Mouse (Mus musculus): ENCODE data around the gene Mcm3ap. TPM values are rescaled to one million over a fixed set of nuclear protein-coding genes. Genes with fewer than 3 reads are reported as not detected.
A peak's percentile ranks its signal among the peaks of the same experiment; 100 is the strongest.

The Mcm3ap gene
- polyA plus RNA-seq, 1 experiment from 2014 or later: 30.3 TPM

- ATAC-seq (replicated peaks; ENCODE audit: insufficient number of reproducible peaks, insufficient read depth, low FRiP score, low read depth): no peak
- Histone ChIP-seq H3K27me3 (no peaks in the 10 kb centered on the region), H3K9me3 (replicated peaks) (no peaks in the 10 kb centered on the region; the same call in 1 of the 2 replicates), H3K4me1 (replicated peaks) (no peaks in the 10 kb centered on the region), H3K4me2 (no peak overlapping the region), H3K27ac (no peak overlapping the region), H3K4me3 (no peak overlapping the region), H3K36me3 (no peaks in the 10 kb centered on the region), H3K9ac (no peak overlapping the region)
- WGBS: 68% methylated on average over 5 of the region's 5 CpGs
These were observed 13.4 kb upstream of the Mcm3ap start for GRCm38 (mm10) chr10:76455289-76455688.

- Histone ChIP-seq H3K4me2 (no peak overlapping the region), H3K27me3 (no peaks in the 10 kb centered on the region), H3K9ac (no peak overlapping the region), H3K36me3 (no peaks in the 10 kb centered on the region; the same call in 1 of the 2 replicates), H3K4me3 (no peak overlapping the region), H3K9me3 (replicated peaks) (no peaks in the 10 kb centered on the region; the same call in 1 of the 2 replicates), H3K4me1 (replicated peaks) (no peaks in the 10 kb centered on the region), H3K27ac (no peak overlapping the region)
- WGBS: 84% methylated on average over 1 of the region's 1 CpGs
- no peak for ATAC-seq (replicated peaks; ENCODE audit: insufficient number of reproducible peaks, insufficient read depth, low FRiP score, low read depth)
These were observed 7.5 kb upstream of the Mcm3ap start for GRCm38 (mm10) chr10:76461255-76461654.

- Histone ChIP-seq H3K9me3 (replicated peaks) (no peaks in the 10 kb centered on the region; the same call in 1 of the 2 replicates), H3K4me1 (replicated peaks) (no peaks in the 10 kb centered on the region), H3K4me2 (no peak overlapping the region), H3K36me3 (no peaks in the 10 kb centered on the region; the same call in 1 of the 2 replicates), H3K27ac (no peak overlapping the region), H3K27me3 (no peaks in the 10 kb centered on the region), H3K9ac (no peak overlapping the region), H3K4me3 (no peak overlapping the region)
- 89% methylated on average over 7 of the region's 7 CpGs for WGBS
- no peak for ATAC-seq (replicated peaks; ENCODE audit: insufficient number of reproducible peaks, insufficient read depth, low FRiP score, low read depth)
These were observed 6.4 kb upstream of the Mcm3ap start for GRCm38 (mm10) chr10:76462312-76462711.

DNA sequence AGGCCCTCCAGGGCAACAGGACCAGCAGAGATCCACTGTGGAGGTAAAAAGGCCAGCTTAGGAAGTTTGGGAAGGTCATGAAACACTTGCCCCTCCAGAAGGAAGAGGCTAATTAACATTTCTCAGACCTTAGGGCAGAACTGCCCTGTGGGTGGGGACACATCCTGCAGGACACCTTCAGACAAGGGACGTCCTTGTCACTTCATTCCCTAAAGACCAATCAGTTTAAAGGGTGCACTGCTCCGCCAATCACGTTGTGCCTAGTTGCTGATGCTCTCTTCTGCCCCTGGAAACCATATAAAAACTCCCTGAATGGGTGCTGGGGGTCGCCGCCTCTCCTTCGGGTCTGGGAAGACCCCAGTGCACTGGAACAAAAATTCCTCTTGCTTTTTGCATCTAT is 6.0 kb upstream of the Mcm3ap start:
- 87% methylated on average over 6 of the region's 6 CpGs for WGBS
- no peak overlapping the region for H3K4me3 ChIP-seq
- ATAC-seq (replicated peaks; ENCODE audit: insufficient number of reproducible peaks, insufficient read depth, low FRiP score, low read depth): no peak

DNA sequence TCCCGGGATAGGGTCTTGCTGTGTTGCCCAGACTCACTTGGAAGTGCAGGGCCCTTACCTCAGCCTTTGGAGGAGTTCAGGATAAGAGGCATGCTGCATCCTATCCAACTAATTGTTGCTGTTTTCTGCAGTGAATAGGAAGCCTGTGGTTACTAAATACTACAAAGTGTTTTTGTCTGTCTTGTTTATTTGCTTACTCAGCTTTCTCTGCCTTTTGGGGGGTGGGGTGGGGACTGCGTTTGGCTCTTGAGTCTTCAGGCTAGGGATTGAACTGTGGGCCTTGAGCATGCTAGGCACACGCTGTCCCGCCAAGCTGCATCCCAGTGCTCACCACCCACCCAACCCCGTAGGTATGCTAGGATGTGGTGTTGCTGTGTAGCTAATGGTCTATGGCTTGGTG is 5.0 kb downstream of the Mcm3ap start:
- H3K27ac ChIP-seq: no peak overlapping the region
- H3K4me1 ChIP-seq (replicated peaks): peaks cover 8% of the 10 kb centered on the region; the same call in 1 of the 2 replicates
- H3K36me3 ChIP-seq: peaks cover 61% of the 10 kb centered on the region
- no peaks in the 10 kb centered on the region for H3K27me3 ChIP-seq
- H3K4me3 ChIP-seq: no peak overlapping the region
- 91% methylated on average over 5 of the region's 5 CpGs for WGBS
- no peak for ATAC-seq (replicated peaks; ENCODE audit: insufficient number of reproducible peaks, insufficient read depth, low FRiP score, low read depth)
- no peak overlapping the region for H3K4me2 ChIP-seq
- no peak overlapping the region for H3K9ac ChIP-seq
- H3K9me3 ChIP-seq (replicated peaks): no peaks in the 10 kb centered on the region

More for the DNA sequence above, 6.0 kb upstream of the Mcm3ap start:
- Histone ChIP-seq H3K27me3 (no peaks in the 10 kb centered on the region), H3K9ac (no peak overlapping the region), H3K4me2 (no peak overlapping the region), H3K4me1 (replicated peaks) (0 out of 2 replicates have a peak, but pooled peaks cover 1% of the 10 kb centered on the region), H3K27ac (no peak overlapping the region), H3K36me3 (no peaks in the 10 kb centered on the region; the same call in 1 of the 2 replicates), H3K9me3 (replicated peaks) (no peaks in the 10 kb centered on the region; the same call in 1 of the 2 replicates)

DNA sequence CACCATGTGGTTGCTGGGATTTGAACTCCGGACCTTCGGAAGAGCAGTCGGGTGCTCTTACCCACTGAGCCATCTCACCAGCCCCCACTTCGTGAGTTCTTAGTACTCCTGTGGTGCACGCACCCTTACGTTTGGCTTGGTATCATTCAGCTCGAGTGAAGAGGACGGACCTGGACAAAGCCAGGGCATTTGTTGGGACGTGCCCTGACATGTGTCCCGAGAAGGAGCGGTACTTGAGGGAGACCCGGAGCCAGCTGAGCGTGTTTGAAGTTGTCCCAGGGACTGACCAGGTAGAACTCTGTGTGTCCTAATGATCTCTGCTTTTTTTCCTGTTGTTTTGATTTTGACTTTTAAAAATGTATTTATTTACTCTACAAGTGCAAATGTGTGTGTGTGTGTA is 12.1 kb downstream of the Mcm3ap start:
- H3K4me2 ChIP-seq: no peak overlapping the region
- 0 out of 2 replicates have a peak, but pooled peaks cover 4% of the 10 kb centered on the region for H3K4me1 ChIP-seq (replicated peaks)
- H3K4me3 ChIP-seq: no peak overlapping the region
- H3K9me3 ChIP-seq (replicated peaks): no peaks in the 10 kb centered on the region
- peaks cover 89% of the 10 kb centered on the region for H3K36me3 ChIP-seq
- H3K27ac ChIP-seq: peak overlapping the region; percentile 46; the same call in 1 of the 2 replicates
- no peak for ATAC-seq (replicated peaks; ENCODE audit: insufficient number of reproducible peaks, insufficient read depth, low FRiP score, low read depth)
- 89% methylated on average over 13 of the region's 13 CpGs for WGBS
- H3K27me3 ChIP-seq: no peaks in the 10 kb centered on the region
- no peak overlapping the region for H3K9ac ChIP-seq

DNA sequence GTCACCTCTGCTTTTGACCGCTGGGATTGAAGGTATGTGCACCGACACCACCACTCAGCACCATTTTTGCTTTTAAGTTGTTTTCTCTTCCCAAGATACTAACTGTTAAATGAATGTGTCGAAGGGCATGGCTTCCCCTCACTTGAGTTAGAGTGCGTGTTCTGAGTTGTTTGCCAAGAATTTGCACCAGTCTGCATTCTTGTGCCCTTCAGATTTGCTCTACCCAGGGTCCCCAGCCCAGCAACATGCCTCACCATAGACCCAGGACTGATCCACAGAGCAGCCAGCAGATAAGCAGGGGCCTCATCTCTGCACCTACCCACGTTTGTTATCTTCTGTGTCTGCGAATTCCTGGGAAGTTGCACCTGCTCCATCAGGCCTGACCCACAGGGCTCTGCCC is 12.8 kb downstream of the Mcm3ap start:
- H3K4me2 ChIP-seq: no peak overlapping the region
- H3K27me3 ChIP-seq: no peaks in the 10 kb centered on the region
- no peaks in the 10 kb centered on the region for H3K9me3 ChIP-seq (replicated peaks)
- no peak overlapping the region for H3K4me3 ChIP-seq
- peaks cover 93% of the 10 kb centered on the region for H3K36me3 ChIP-seq
- ATAC-seq (replicated peaks; ENCODE audit: insufficient number of reproducible peaks, insufficient read depth, low FRiP score, low read depth): 0 out of 2 replicates have a peak, but pooled peaks have one; percentile 60
- WGBS: 50% methylated on average over 6 of the region's 6 CpGs
- H3K27ac ChIP-seq: peak overlapping the region; percentile 46
- 0 out of 2 replicates have a peak, but pooled peaks cover 4% of the 10 kb centered on the region for H3K4me1 ChIP-seq (replicated peaks)
- H3K9ac ChIP-seq: no peak overlapping the region

DNA sequence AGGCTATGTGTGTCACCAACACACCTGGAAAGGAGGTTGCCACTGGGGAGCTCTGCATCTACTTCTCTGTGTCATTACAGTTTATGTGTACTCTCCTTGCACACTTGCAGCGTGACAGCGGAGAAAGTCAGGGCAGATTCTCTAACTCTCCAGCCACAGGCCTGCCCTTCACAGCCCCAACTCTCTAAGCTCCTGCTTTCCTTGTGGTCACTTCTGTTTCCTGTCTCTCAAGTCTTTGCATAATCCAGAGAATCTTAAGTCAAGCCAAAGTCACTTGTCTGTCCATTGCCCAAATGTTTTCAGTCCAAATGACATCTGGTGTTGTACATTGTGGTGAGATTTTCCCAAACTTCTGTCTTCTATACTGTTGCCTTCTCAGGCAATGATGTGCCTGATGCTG is 17.6 kb downstream of the Mcm3ap start:
- 0 out of 2 replicates have a peak, but pooled peaks cover 2% of the 10 kb centered on the region for H3K4me1 ChIP-seq (replicated peaks)
- 91% methylated on average over 2 of the region's 2 CpGs for WGBS
- no peak overlapping the region for H3K4me3 ChIP-seq
- no peak overlapping the region for H3K9ac ChIP-seq
- no peak overlapping the region for H3K27ac ChIP-seq
- H3K9me3 ChIP-seq (replicated peaks): no peaks in the 10 kb centered on the region
- no peak for ATAC-seq (replicated peaks; ENCODE audit: insufficient number of reproducible peaks, insufficient read depth, low FRiP score, low read depth)
- H3K36me3 ChIP-seq: peaks cover 93% of the 10 kb centered on the region
- H3K27me3 ChIP-seq: no peaks in the 10 kb centered on the region
- H3K4me2 ChIP-seq: no peak overlapping the region

- Histone ChIP-seq H3K4me3 (no peak overlapping the region), H3K4me2 (no peak overlapping the region), H3K27ac (no peak overlapping the region), H3K4me1 (replicated peaks) (no peaks in the 10 kb centered on the region), H3K9ac (no peak overlapping the region), H3K9me3 (replicated peaks) (no peaks in the 10 kb centered on the region), H3K27me3 (no peaks in the 10 kb centered on the region), H3K36me3 (peaks cover 81% of the 10 kb centered on the region)
- 85% methylated on average over 8 of the region's 8 CpGs for WGBS
- ATAC-seq (replicated peaks; ENCODE audit: insufficient number of reproducible peaks, insufficient read depth, low FRiP score, low read depth): no peak
These were observed 19.5 kb downstream of the Mcm3ap start for GRCm38 (mm10) chr10:76488265-76488664.

GRCm38 (mm10) chr10:76489205-76489604 is 20.5 kb downstream of the Mcm3ap start:
- 89% methylated on average over 15 of the region's 15 CpGs for WGBS

GRCm38 (mm10) chr10:76493527-76493926 is 24.8 kb downstream of the Mcm3ap start:
- H3K9ac ChIP-seq: no peak overlapping the region
- no peak overlapping the region for H3K4me3 ChIP-seq
- no peak overlapping the region for H3K27ac ChIP-seq
- H3K4me1 ChIP-seq (replicated peaks): peaks cover 16% of the 10 kb centered on the region; the same call in 1 of the 2 replicates
- no peaks in the 10 kb centered on the region for H3K9me3 ChIP-seq (replicated peaks)
- no peak overlapping the region for H3K4me2 ChIP-seq
- H3K36me3 ChIP-seq: peaks cover 59% of the 10 kb centered on the region; the same call in 1 of the 2 replicates
- whole genome bisulfite sequencing: 58% methylated on average over 1 of the region's 1 CpGs
- no peaks in the 10 kb centered on the region for H3K27me3 ChIP-seq
- no peak for ATAC-seq (replicated peaks; ENCODE audit: insufficient number of reproducible peaks, insufficient read depth, low FRiP score, low read depth)

More at GRCm38 (mm10) chr10:76489205-76489604, 20.5 kb downstream of the Mcm3ap start:
- Histone ChIP-seq H3K4me2 (no peak overlapping the region), H3K9me3 (replicated peaks) (no peaks in the 10 kb centered on the region), H3K27me3 (no peaks in the 10 kb centered on the region), H3K4me1 (replicated peaks) (no peaks in the 10 kb centered on the region), H3K36me3 (peaks cover 80% of the 10 kb centered on the region), H3K4me3 (no peak overlapping the region), H3K9ac (no peak overlapping the region), H3K27ac (no peak overlapping the region)
- no peak for ATAC-seq (replicated peaks; ENCODE audit: insufficient number of reproducible peaks, insufficient read depth, low FRiP score, low read depth)

DNA sequence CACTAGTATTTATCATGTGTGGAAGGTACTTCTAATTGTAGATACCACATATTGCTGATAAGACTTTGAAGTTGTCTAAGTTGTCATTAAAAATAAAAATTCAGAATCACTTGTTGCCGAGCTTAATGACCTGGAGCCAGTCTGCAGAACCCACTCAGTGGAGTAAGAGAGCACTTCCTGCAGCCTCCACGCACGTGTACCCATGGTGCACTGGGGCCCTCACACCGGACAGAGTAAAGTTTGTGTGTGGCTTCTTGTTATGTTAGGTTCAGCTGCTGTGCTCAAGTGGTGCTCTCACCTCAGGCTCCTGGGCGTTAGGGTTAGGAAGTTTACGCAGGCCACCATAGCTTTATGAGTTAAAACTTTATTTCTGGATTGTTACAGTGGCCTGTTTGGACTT is 26.8 kb downstream of the Mcm3ap start:
- 82% methylated on average over 6 of the region's 6 CpGs for WGBS
- peaks cover 57% of the 10 kb centered on the region for H3K36me3 ChIP-seq
- no peak overlapping the region for H3K4me3 ChIP-seq
- peak overlapping the region; percentile 73 for H3K27ac ChIP-seq
- H3K4me2 ChIP-seq: no peak overlapping the region
- H3K9me3 ChIP-seq (replicated peaks): no peaks in the 10 kb centered on the region
- no peaks in the 10 kb centered on the region for H3K27me3 ChIP-seq
- no peak for ATAC-seq (replicated peaks; ENCODE audit: insufficient number of reproducible peaks, insufficient read depth, low FRiP score, low read depth)
- no peak overlapping the region for H3K9ac ChIP-seq
- peaks cover 16% of the 10 kb centered on the region; the same call in 1 of the 2 replicates for H3K4me1 ChIP-seq (replicated peaks)
